Mouse (Mus musculus): ENCODE results near the gene Enox1.

The Enox1 gene

GRCm38 (mm10) chr14:77626557-77627507 lies 470.3 kb downstream of the Enox1 start:
- DNase-seq (ENCODE audit: low read depth) = no peak

- no peak for DNase-seq (ENCODE audit: low read depth)
Observed at GRCm38 (mm10) chr14:77632466-77633171, 476.1 kb downstream of the Enox1 start.

- no peak for DNase-seq (ENCODE audit: low read depth)
Observed at GRCm38 (mm10) chr14:77633172-77633542, 476.6 kb downstream of the Enox1 start.

GRCm38 (mm10) chr14:77636931-77637330 lies 480.4 kb downstream of the Enox1 start:
- no peak for DNase-seq (ENCODE audit: low read depth)

- no peak for DNase-seq (ENCODE audit: low read depth)
Observed at GRCm38 (mm10) chr14:77638148-77638547, 481.6 kb downstream of the Enox1 start.

GRCm38 (mm10) chr14:77638616-77639015 lies 482.1 kb downstream of the Enox1 start:
- no peak for DNase-seq (ENCODE audit: low read depth)

- no peak for DNase-seq (ENCODE audit: low read depth)
Observed at GRCm38 (mm10) chr14:77639586-77639985, 483.0 kb downstream of the Enox1 start.

- no peak for DNase-seq (ENCODE audit: low read depth)
Observed at GRCm38 (mm10) chr14:77642314-77642713, 485.8 kb downstream of the Enox1 start.

GRCm38 (mm10) chr14:77646196-77646595 lies 489.6 kb downstream of the Enox1 start:
- DNase-seq (ENCODE audit: low read depth) = no peak

- DNase-seq (ENCODE audit: low read depth) = no peak
Observed at GRCm38 (mm10) chr14:77647017-77647416, 490.5 kb downstream of the Enox1 start.

GRCm38 (mm10) chr14:77648305-77648704 lies 491.7 kb downstream of the Enox1 start:
- DNase-seq (ENCODE audit: low read depth) = no peak

- no peak for DNase-seq (ENCODE audit: low read depth)
Observed at GRCm38 (mm10) chr14:77658739-77659138, 502.2 kb downstream of the Enox1 start.

GRCm38 (mm10) chr14:77662273-77662672 lies 505.7 kb downstream of the Enox1 start:
- no peak for DNase-seq (ENCODE audit: low read depth)

GRCm38 (mm10) chr14:77662994-77663393 lies 506.4 kb downstream of the Enox1 start:
- DNase-seq (ENCODE audit: low read depth) = no peak

- DNase-seq (ENCODE audit: low read depth) = no peak
Observed at GRCm38 (mm10) chr14:77668096-77668495, 511.5 kb downstream of the Enox1 start.

GRCm38 (mm10) chr14:77669494-77669893 lies 512.9 kb downstream of the Enox1 start:
- no peak for DNase-seq (ENCODE audit: low read depth)

GRCm38 (mm10) chr14:77670945-77671344 lies 514.4 kb downstream of the Enox1 start:
- DNase-seq (ENCODE audit: low read depth) = no peak

- DNase-seq (ENCODE audit: low read depth) = no peak
Observed at GRCm38 (mm10) chr14:77671961-77672360, 515.4 kb downstream of the Enox1 start.

- no peak for DNase-seq (ENCODE audit: low read depth)
Observed at GRCm38 (mm10) chr14:77673138-77673537, 516.6 kb downstream of the Enox1 start.

- no peak for DNase-seq (ENCODE audit: low read depth)
Observed at GRCm38 (mm10) chr14:77677951-77678350, 521.4 kb downstream of the Enox1 start.

GRCm38 (mm10) chr14:77679877-77680276 lies 523.3 kb downstream of the Enox1 start:
- DNase-seq (ENCODE audit: low read depth) = no peak

- DNase-seq (ENCODE audit: low read depth) = no peak
Observed at GRCm38 (mm10) chr14:77682888-77683555, 526.5 kb downstream of the Enox1 start.

- DNase-seq (ENCODE audit: low read depth) = no peak
Observed at GRCm38 (mm10) chr14:77689816-77690215, 533.3 kb downstream of the Enox1 start.

Measured in c-Kit-positive CD71-positive TER-119-negative erythroid progenitor cells, embryonic 14.5 days (primary cell).